Mouse (Mus musculus) yolk sac, embryonic 10.5 days (tissue): ENCODE results near the gene Shb.

Experiments
- DNase-seq: peaks from one replicate; pipeline ENCODE4 v3.0.0-alpha.2; 2017; ENCODE audit warnings: low spot score

The Shb gene

DNA sequence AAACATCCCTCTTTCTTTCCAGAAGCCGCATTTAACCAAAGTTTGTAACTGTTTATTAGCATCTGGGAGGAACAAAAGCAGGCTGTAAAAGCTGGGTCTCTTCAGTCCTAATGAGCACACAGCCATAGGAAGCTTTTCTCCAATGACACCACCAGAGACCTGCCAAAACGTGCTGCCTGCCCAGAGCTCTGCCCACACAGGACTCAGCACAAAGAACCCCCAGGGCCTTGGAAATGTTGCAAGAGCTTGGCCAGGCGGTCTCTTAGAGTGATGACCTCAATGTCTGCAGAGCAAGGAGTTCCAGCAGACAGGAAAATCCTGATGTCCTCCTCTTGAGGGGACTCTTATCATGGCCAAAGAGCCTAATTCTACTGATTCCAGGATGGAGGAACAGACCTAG is 28.5 kb downstream of the Shb start:
- DNase-seq = no peak

GRCm38 (mm10) chr4:45503380-45503779 is 28.9 kb downstream of the Shb start:
- DNase-seq = no peak

DNA sequence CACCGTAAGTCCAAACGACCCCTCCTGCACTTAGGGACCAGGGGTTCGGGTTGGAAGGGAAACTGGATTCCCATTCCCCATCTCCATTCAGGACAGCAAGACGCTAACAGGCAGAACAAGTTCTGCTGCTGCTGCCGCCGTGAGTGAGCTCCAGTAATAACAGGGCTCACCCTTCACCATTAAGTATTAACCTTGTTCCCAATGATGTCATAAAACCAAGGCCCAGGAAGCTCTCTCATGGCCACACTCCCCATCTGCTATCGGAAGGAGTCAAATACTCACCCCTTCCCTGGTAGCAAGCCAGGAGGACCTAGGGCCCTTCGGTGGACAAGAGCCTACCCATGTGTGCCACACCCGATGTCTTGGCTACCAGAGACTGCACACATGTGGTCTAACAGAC is 30.3 kb downstream of the Shb start:
- no peak for DNase-seq

GRCm38 (mm10) chr4:45500381-45500780 is 31.9 kb downstream of the Shb start:
- DNase-seq = no peak

- no peak for DNase-seq
Observed at GRCm38 (mm10) chr4:45499556-45499955, 32.7 kb downstream of the Shb start.

- no peak for DNase-seq
Observed at GRCm38 (mm10) chr4:45499081-45499480, 33.2 kb downstream of the Shb start.

GRCm38 (mm10) chr4:45498345-45498744 is 33.9 kb downstream of the Shb start:
- no peak for DNase-seq

DNA sequence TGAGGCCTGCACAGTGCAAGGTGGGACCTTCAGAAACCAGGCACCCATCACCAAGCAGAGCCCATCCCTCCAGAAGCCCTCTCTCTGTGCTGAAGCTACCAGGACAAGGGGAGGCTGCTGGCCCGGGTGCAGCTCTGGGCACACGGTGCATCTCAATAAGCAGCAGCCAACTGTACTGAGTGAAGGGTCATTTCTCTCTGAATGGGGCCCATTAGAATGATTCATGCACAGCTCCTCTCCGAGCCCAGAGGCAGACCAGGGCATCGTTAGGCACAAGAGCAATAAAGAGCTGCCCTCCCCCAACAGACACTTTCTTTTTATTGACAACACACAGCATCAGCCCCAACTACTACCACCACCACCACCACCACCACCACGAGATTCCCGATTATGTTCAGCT is 35.0 kb downstream of the Shb start:
- no peak for DNase-seq

- no peak for DNase-seq
Observed at GRCm38 (mm10) chr4:45495531-45496201, 36.6 kb downstream of the Shb start.

GRCm38 (mm10) chr4:45493786-45494400 is 38.4 kb downstream of the Shb start:
- DNase-seq = no peak

- no peak for DNase-seq
Observed at GRCm38 (mm10) chr4:45493118-45493517, 39.2 kb downstream of the Shb start.

DNA sequence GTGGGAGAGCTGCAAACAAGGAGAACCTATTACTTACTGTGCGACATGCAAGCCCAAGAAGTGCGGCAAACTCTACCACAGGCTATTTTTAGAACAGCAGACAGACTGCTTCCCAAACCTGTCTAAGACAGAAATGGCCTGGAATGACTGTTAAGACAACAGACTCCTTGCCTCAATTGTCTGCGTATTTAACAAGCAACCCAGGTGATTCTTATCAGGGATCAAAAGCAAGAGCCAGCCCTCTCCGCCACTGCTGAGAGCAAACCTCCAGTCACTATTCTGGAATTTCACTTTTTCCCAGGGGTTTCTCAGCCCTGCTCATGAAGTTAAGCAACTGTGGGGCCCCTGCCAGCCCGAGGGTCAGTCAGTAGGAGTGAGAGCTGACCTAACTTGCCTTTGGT is 39.6 kb downstream of the Shb start:
- no peak for DNase-seq

- no peak for DNase-seq
Observed at GRCm38 (mm10) chr4:45491685-45492601, 40.3 kb downstream of the Shb start.

DNA sequence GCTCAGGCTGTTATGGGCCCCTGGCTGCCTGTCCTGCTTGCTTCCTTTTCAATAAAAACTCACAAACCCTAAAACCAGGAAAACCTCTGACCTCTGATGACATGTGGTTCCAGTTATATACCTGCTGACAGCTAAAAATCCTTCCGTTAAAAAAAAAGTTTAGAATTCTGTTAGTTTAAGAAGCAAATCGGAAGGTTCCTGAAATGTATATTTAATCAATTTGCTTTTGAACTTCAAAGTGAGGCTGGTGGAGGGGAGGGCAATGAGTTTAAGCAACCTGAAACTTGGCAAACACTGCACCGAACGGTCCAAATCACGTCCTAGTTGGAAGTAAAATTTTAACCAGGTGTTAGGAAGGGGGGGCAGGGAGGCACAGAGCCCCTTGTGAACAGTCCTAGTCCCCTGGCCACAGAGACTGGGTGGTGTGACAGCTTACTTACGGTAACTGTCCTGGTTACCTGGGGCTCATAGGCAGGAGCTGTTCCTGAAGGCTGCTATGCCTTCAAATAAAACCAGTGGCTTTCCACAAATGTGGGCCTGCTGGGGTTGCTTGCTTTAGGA is 41.1 kb downstream of the Shb start:
- DNase-seq = no peak

- DNase-seq = no peak
Observed at GRCm38 (mm10) chr4:45490036-45490752, 42.1 kb downstream of the Shb start.

DNA sequence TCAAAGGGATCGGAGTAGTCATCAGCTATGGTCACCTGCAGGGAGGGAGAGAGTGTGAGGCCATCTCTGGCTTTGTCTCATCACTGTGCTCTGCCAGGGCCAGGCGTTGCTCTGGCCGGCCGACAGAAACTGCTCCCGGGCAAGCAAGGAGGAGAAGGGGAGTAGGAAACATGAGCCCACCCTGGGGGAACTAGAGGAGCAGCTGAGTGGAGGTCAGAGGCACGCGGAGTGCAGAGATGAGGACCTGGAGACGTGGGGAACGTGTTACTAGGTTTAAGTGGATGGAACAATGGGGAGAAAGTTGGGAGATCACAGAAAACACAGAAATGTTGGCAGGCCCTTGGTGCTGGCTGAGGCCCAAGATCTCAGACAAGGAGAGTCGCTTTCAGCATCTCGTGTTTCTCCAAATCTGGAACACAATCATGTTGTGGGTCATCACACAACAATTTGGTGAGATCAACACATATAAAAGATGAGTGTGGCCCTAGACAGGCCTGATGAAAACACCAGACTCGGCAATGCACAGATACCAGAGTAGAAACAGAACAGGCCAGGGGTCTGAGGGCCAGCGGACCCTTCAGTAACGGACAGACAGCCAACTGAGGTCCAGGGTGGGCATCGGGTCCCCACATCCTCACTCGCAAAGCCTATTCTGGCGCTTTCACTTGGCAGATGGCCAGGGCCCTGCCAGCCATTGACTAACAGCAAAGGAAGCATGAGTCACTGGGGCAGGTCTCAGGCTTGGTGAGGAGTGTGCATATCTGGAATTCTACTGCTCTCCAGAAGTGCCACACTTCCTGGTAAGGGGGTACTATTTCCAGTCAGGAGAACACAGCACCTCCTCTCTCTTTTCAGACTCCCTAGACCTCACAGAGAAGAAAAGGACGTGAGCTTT is 42.9 kb downstream of the Shb start:
- no peak for DNase-seq

GRCm38 (mm10) chr4:45487681-45488081 is 44.6 kb downstream of the Shb start:
- peak; percentile 71 for DNase-seq

- no peak for DNase-seq
Observed at GRCm38 (mm10) chr4:45485024-45485423, 47.2 kb downstream of the Shb start.

- DNase-seq = no peak
Observed at GRCm38 (mm10) chr4:45483271-45484245, 48.7 kb downstream of the Shb start.

DNA sequence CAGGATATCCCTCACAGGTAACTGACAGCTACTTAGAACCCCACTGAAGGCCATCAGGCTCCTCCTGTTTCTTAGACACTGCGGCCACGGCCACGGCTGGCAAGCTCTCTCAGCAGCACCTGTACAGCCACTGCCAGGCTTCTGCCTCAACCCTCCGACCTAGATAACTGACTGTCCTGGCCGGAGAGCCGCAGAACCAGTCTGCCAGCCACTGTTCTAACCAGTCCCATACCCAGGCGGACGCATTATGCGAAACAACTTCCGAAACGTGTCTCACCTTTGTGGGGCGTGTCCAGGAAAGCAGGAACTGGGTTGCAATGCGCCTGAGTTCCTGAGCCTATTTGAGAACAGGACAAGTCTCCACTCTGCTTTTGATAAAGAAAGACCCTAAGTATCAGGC is 50.0 kb downstream of the Shb start:
- DNase-seq = no peak
